8 mouse cellular contexts compared by ENCODE assay signal in the genomic region with DNA sequence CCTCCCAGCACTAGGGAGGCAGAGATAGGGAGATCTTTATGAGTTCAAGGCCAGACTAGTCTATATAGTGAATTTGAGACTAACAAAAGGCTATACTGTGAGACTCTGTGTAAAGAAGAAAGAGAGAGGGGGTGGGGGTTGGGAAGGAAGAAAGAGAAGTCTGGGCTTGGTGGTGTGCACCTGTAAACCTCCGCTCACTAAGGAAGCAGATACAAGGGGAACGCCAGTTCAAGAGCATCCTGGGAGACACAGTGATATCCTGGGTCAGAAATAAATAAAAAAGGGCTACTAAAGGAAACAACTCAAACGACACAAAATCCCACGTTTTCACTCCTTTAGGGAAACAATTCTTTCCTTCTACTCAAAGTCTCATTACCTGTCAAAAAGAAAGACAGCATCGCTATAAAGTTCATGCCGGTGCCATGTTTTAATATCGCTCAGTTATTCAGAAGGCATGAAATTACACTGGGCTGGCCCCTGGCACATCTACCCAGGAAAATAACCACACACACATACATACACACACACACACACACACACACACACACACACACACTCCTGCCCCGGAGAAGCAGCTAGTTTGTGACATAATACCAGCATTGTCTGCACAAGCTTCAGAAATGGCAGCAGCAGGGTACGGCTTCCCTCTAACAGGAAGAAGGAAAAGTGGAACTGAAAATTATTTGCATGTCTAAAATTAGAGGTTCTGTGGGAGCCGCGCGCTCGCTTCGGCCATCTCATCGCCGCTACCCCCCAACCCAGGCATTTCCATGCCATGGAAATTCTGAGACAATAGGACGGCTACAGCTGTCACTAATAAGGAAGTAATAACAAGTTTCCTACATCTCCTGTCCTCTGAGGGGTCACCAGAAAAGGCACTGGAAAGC. TPM values are rescaled to one million over a fixed set of nuclear protein-coding genes. Genes with fewer than 3 reads are reported as not detected.
A peak's percentile ranks its signal among the peaks of the same experiment; 100 is the strongest.
DNase-seq lines count a peak whose midpoint lies in the region; ATAC-seq and TF ChIP-seq lines count a peak whose summit lies in the region.

No protein-coding gene starts in this region.

- WGBS in bone marrow, adult 2 months, result 18% methylated on average over 17 of the region's 17 CpGs
- 61% methylated on average over 17 of the region's 17 CpGs for WGBS in heart, embryonic 11.5 days (ENCODE audit: insufficient replicate concordance)
- 48% methylated on average over 17 of the region's 17 CpGs for WGBS in liver, embryonic 15.5 days (ENCODE audit: insufficient replicate concordance)
- WGBS in small intestine, adult 2 months, result 45% methylated on average over 17 of the region's 17 CpGs
- 79% methylated on average over 17 of the region's 17 CpGs for WGBS in forebrain, embryonic 11.5 days

- peak overlapping the region; percentile 58 for H3K4me3 ChIP-seq in bone marrow, adult 2 months (replicated peaks; ENCODE audit: control insufficient read depth, low read depth, low read length)
- H3K4me3 ChIP-seq in heart, embryonic 11.5 days (ENCODE audit: low read depth, low read length), result peak overlapping the region; percentile 19; the same call in 1 of the 2 replicates
- H3K4me3 ChIP-seq in liver, embryonic 15.5 days (replicated peaks), result peak overlapping the region; percentile 30
- H3K4me3 ChIP-seq in small intestine, adult 2 months (ENCODE audit: low read depth, low read length), result peak overlapping the region; percentile 49
- H3K4me3 ChIP-seq in forebrain, embryonic 11.5 days (ENCODE audit: low read depth, low read length), result no peak overlapping the region

- peak overlapping the region; percentile 74 for H3K27ac ChIP-seq in bone marrow, adult 2 months (ENCODE audit: control insufficient read depth, insufficient read depth, low read depth, low read length, poor library complexity)
- no peak overlapping the region for H3K27ac ChIP-seq in heart, embryonic 11.5 days (ENCODE audit: low read depth, low read length)
- H3K27ac ChIP-seq in liver, embryonic 15.5 days (replicated peaks), result peak overlapping the region; percentile 54
- peak overlapping the region; percentile 17; the same call in 1 of the 2 replicates for H3K27ac ChIP-seq in small intestine, adult 2 months (ENCODE audit: insufficient read depth, low read depth, low read length)
- H3K27ac ChIP-seq in forebrain, embryonic 11.5 days (ENCODE audit: low read depth, low read length), result no peak overlapping the region

- TF ChIP-seq POLR2A in bone marrow, adult 2 months (IDR thresholded peaks at IDR 0.05; ENCODE audit: borderline replicate concordance, control insufficient read depth, low read depth, low read length), result 0 out of 2 replicates have a peak, but pooled peaks have one; percentile 22
- no peak for TF ChIP-seq POLR2A in small intestine, adult 2 months (IDR thresholded peaks at IDR 0.05; ENCODE audit: low read depth, low read length)

- no peaks in the 10 kb centered on the region for H3K36me3 ChIP-seq in heart, embryonic 11.5 days (ENCODE audit: control insufficient read depth, insufficient read depth, low read length)
- H3K36me3 ChIP-seq in liver, embryonic 15.5 days (replicated peaks), result no peaks in the 10 kb centered on the region
- no peaks in the 10 kb centered on the region for H3K36me3 ChIP-seq in small intestine, adult 2 months (ENCODE audit: control insufficient read depth, insufficient read depth, low read length)
- no peaks in the 10 kb centered on the region for H3K36me3 ChIP-seq in forebrain, embryonic 11.5 days (ENCODE audit: control insufficient read depth, insufficient read depth, low read length)

- no peaks in the 10 kb centered on the region for H3K9me3 ChIP-seq in heart, embryonic 11.5 days (replicated peaks; ENCODE audit: control insufficient read depth, low read length)
- H3K9me3 ChIP-seq in liver, embryonic 15.5 days (replicated peaks), result no peaks in the 10 kb centered on the region
- no peaks in the 10 kb centered on the region for H3K9me3 ChIP-seq in forebrain, embryonic 11.5 days (ENCODE audit: control insufficient read depth, low read length)

- no peak for TF ChIP-seq CTCF in bone marrow, adult 2 months (IDR thresholded peaks at IDR 0.05; ENCODE audit: control insufficient read depth, insufficient read depth, low read length)
- TF ChIP-seq CTCF in small intestine, adult 2 months (IDR thresholded peaks at IDR 0.05; ENCODE audit: extremely low read depth, insufficient read length, insufficient replicate concordance, low read depth, low read length), result no peak

- H3K27me3 ChIP-seq in heart, embryonic 11.5 days (ENCODE audit: control insufficient read depth, insufficient read depth, low read length), result no peaks in the 10 kb centered on the region
- H3K27me3 ChIP-seq in liver, embryonic 15.5 days, result no peaks in the 10 kb centered on the region
- no peaks in the 10 kb centered on the region for H3K27me3 ChIP-seq in small intestine, adult 2 months (ENCODE audit: control insufficient read depth, insufficient read depth, low read length)
- no peaks in the 10 kb centered on the region for H3K27me3 ChIP-seq in forebrain, embryonic 11.5 days (ENCODE audit: control insufficient read depth, insufficient read depth, low read length)

- peak overlapping the region; percentile 53 for H3K4me2 ChIP-seq in heart, embryonic 11.5 days
- peak overlapping the region; percentile 58 for H3K4me2 ChIP-seq in liver, embryonic 15.5 days
- no peak overlapping the region for H3K4me2 ChIP-seq in forebrain, embryonic 11.5 days (ENCODE audit: low read depth, low read length, severe bottlenecking)

- H3K9ac ChIP-seq in heart, embryonic 11.5 days (ENCODE audit: low read depth, low read length), result no peak overlapping the region
- H3K9ac ChIP-seq in liver, embryonic 15.5 days, result no peak overlapping the region; the same call in 1 of the 2 replicates
- no peak overlapping the region for H3K9ac ChIP-seq in forebrain, embryonic 11.5 days (ENCODE audit: low read length)

- peak; percentile 2 for DNase-seq in kidney, adult 18-20 months
- no peak for DNase-seq in kidney, postnatal 4 days
- no peak for DNase-seq in forebrain, embryonic 11.5 days (ENCODE audit: low spot score)
- DNase-seq in MN1 (ENCODE audit: low spot score), result no peak

- ATAC-seq in heart, embryonic 11.5 days (replicated peaks; ENCODE audit: insufficient number of reproducible peaks, low FRiP score, low TSS enrichment), result no peak
- no peak for ATAC-seq in liver, embryonic 15.5 days (ENCODE audit: insufficient read depth)
- no peak for ATAC-seq in forebrain, embryonic 11.5 days (replicated peaks; ENCODE audit: low FRiP score)

- peaks cover 10% of the 10 kb centered on the region for H3K4me1 ChIP-seq in bone marrow, adult 2 months (ENCODE audit: control insufficient read depth, insufficient read depth, low read length)
- H3K4me1 ChIP-seq in heart, embryonic 11.5 days (ENCODE audit: control insufficient read depth, insufficient read depth, low read length), result peaks cover 3% of the 10 kb centered on the region
- H3K4me1 ChIP-seq in liver, embryonic 15.5 days (replicated peaks), result peaks cover 54% of the 10 kb centered on the region
- H3K4me1 ChIP-seq in small intestine, adult 2 months (ENCODE audit: control insufficient read depth, insufficient read depth, insufficient read length, low read length), result peaks cover 8% of the 10 kb centered on the region
- no peaks in the 10 kb centered on the region for H3K4me1 ChIP-seq in forebrain, embryonic 11.5 days (replicated peaks; ENCODE audit: control insufficient read depth, insufficient read depth, low read length)

RNA-seq across cellular contexts. Expression of gene Ptprj, which starts 6.6 kb away (rescaled TPM):
- 16.0 and 25.1 TPM in 2 replicates for polyA plus RNA-seq in bone marrow, adult 2 months (2011; ENCODE audit: insufficient read depth, insufficient read length, low replicate concordance, missing spikeins)
- 1.6 and 1.7 TPM in 2 replicates for polyA plus RNA-seq in heart, embryonic 11.5 days (2014; fragmentation: Nextera tagmentation; extraction: Ambion mirVana)
- polyA plus RNA-seq in liver, embryonic 15.5 days (2015; fragmentation: Nextera tagmentation; extraction: Ambion mirVana), result 2.0 and 2.7 TPM in 2 replicates
- 3.4 and 7.3 TPM in 2 replicates for polyA plus RNA-seq in small intestine, adult 2 months (2012; rRNA removed)
- polyA plus RNA-seq in forebrain, embryonic 11.5 days (2014; fragmentation: Nextera tagmentation; extraction: Ambion mirVana), result 2.5 and 2.9 TPM in 2 replicates

Comparison
In these comparisons a context has a peak if more than half of its experiments do, and no peak if none do; other contexts are left out.
1. H3K27ac ChIP-seq: peak in bone marrow, adult 2 months (single experiment), liver, embryonic 15.5 days (single experiment) and small intestine, adult 2 months (single experiment); none in heart, embryonic 11.5 days (single experiment) and forebrain, embryonic 11.5 days (single experiment).